Mouse (Mus musculus) midbrain, embryonic 14.5 days (tissue): Measurements from ENCODE around the gene Mtrex. TPM values are rescaled to one million over a fixed set of nuclear protein-coding genes. Genes with fewer than 3 reads are reported as not detected.

ENCODE experiments used
- ATAC-seq: fragments of 200-750 bp; cut with Nextera tagmentation; 2 replicates; pipeline ENCODE4 v1.8.0; 2017; ENCODE audit warnings: moderate number of reproducible peaks, moderate library complexity; ENCODE audit not compliant: low FRiP score, low TSS enrichment
- DNase-seq: peaks from one replicate; pipeline ENCODE4 v3.0.0-alpha.2; 2015
- H3K27ac ChIP-seq: fragments of 300-500 bp; sonication (generic); replicated peaks from 2 replicates; pipeline ENCODE4 v1.5.1; 2014; ENCODE audit warnings: mild to moderate bottlenecking, low read depth, low read length, moderate library complexity
- H3K27me3 ChIP-seq: fragments of 300-500 bp; sonication (generic); 2 replicates; pipeline ENCODE4 v1.6.1; 2014; ENCODE audit warnings: low read length, control low read depth, mixed read lengths; ENCODE audit not compliant: control insufficient read depth, insufficient read depth
- H3K36me3 ChIP-seq: fragments of 300-500 bp; sonication (generic); 2 replicates; pipeline ENCODE4 v1.6.1; 2014; ENCODE audit warnings: low read length, control low read depth; ENCODE audit not compliant: control insufficient read depth, insufficient read depth
- H3K4me1 ChIP-seq: fragments of 300-500 bp; sonication (generic); 2 replicates; pipeline ENCODE4 v1.6.1; 2014; ENCODE audit warnings: mild to moderate bottlenecking, antibody characterized with exemption, low read length, control low read depth; ENCODE audit not compliant: control insufficient read depth, insufficient read depth
- H3K4me2 ChIP-seq: fragments of 300-500 bp; sonication (generic); 2 replicates; pipeline ENCODE4 v1.6.1; 2014; ENCODE audit warnings: mild to moderate bottlenecking, low read length, moderate library complexity
- H3K4me3 ChIP-seq: fragments of 300-500 bp; sonication (generic); replicated peaks from 2 replicates; pipeline ENCODE4 v1.5.1; 2014; ENCODE audit warnings: low read depth, low read length
- H3K9ac ChIP-seq: fragments of 300-500 bp; sonication (generic); replicated peaks from 2 replicates; pipeline ENCODE4 v1.6.1; 2014; ENCODE audit warnings: mild to moderate bottlenecking, low read length, moderate library complexity
- H3K9me3 ChIP-seq: fragments of 300-500 bp; sonication (generic); 2 replicates; pipeline ENCODE4 v1.6.1; 2016; ENCODE audit warnings: low read length, control low read depth, mixed read lengths; ENCODE audit not compliant: control insufficient read depth
- WGBS: fragments of 180-500 bp; shearing (Covaris S2); extraction: QIAGEN DNeasy Blood & Tissue Kit; methylation state at CpG from one replicate; pipeline ENCODE4 v1.1.7; 2014; 5-methylcytosine and 5-hydroxymethylcytosine counted together
- polyA plus RNA-seq: library from polyadenylated mRNA; unstranded; fragments of >200 nt; fragmentation: Nextera tagmentation; extraction: Ambion mirVana; gene quantifications from 2 replicates; pipeline ENCODE4 v1.2.1, GENCODE M21; 2014

Mtrex gene
- polyA plus RNA-seq, 1 experiment from 2014 or later = 69.5 TPM

DNA sequence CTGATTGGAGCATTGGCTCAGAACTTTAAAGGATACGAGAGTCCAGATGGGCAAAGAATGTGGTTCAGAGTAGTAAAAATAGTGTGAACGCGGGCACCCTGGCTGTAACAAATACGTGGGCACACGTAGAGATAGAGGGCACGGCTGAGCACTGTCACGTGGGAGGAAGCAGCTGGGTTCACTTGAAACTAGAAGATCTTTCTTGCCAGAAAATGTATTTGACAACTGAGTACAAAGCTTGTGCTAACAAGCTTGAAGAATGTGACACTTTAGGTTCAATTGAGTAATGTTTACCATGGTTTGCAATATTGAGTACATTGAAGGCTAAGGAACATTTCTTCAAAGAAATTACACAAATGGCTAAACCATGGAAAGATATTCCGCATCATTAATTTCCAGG, 10.9 kb upstream of the Mtrex start:
- no peak overlapping the region for H3K4me3 ChIP-seq
- H3K9me3 ChIP-seq = no peaks in the 10 kb centered on the region
- no peaks in the 10 kb centered on the region for H3K4me1 ChIP-seq
- H3K27ac ChIP-seq = no peak overlapping the region
- H3K36me3 ChIP-seq = peaks cover 84% of the 10 kb centered on the region
- ATAC-seq = no peak
- 95% methylated on average over 8 of the region's 8 CpGs for WGBS
- no peak overlapping the region for H3K4me2 ChIP-seq
- no peaks in the 10 kb centered on the region for H3K27me3 ChIP-seq
- no peak overlapping the region for H3K9ac ChIP-seq
- DNase-seq = no peak

DNA sequence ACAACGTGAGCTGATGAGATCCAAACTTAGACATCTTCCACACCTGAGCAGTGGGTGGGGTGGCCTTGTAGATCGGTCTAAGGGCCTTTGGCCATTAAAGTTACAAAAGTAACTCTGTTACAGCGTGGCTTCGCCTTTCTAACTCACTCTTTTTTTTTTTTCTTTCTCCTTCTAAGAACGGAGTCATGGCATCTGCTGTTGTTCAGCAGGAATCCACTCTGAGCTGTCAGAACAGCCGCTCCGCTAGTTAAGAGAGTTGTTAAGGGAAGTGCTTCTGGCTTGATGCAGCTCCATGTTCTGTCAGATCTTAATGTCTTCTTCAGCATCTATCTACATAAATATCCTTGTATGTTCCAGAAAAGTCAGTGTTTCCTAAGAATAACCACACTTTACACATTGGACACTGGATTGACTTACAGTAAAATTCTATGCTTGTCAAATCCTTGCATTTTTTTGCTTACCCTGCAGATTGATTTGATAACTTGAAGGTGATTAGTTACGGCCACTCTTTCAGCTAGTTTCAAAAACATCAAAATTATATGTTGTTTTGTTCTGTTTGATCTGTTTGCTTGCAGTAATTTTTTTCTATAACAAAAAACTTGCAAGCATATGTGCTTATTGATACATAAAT, 955 bp upstream of the Mtrex start:
- peak overlapping the region; percentile 77 for H3K4me3 ChIP-seq
- H3K9ac ChIP-seq = peak overlapping the region; percentile 76
- H3K27ac ChIP-seq = peak overlapping the region; percentile 74
- no peaks in the 10 kb centered on the region for H3K9me3 ChIP-seq
- ATAC-seq = no peak
- DNase-seq = peak; percentile 28
- 9% methylated on average over 8 of the region's 8 CpGs for WGBS
- peaks cover 17% of the 10 kb centered on the region for H3K4me1 ChIP-seq
- H3K4me2 ChIP-seq = peak overlapping the region; percentile 74
- H3K36me3 ChIP-seq = peaks cover 22% of the 10 kb centered on the region
- no peaks in the 10 kb centered on the region for H3K27me3 ChIP-seq

DNA sequence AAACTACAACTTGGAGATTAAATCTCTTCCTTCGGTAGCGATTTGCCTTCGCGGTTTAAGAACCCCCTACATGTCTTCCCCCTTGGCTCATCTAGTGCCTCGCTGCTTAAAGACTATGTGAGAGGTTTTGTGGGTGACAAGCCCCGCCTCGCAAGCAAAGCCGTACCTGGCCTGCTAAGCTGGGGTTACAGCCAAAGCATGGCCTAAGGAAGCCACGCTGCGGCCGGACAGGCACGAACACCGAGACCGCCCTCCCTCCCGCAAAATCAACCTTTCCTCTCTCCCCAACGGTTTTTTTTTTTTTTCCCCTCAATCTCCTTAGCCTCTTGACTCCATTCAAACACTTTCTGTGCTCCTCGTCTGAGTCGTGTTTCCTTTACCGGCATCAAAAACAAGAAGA, 402 bp downstream of the Mtrex start:
- under 1% methylated on average over 19 of the region's 19 CpGs for WGBS
- H3K4me1 ChIP-seq = peaks cover 17% of the 10 kb centered on the region
- DNase-seq (peak; percentile 56), ATAC-seq (peak; percentile 1; the same call in 1 of the 2 replicates)
- peaks cover 14% of the 10 kb centered on the region for H3K36me3 ChIP-seq
- H3K9me3 ChIP-seq = no peaks in the 10 kb centered on the region
- H3K27me3 ChIP-seq = no peaks in the 10 kb centered on the region
- peak overlapping the region; percentile 76 for H3K9ac ChIP-seq
- H3K4me2 ChIP-seq = peak overlapping the region; percentile 65
- H3K27ac ChIP-seq = peak overlapping the region; percentile 74
- peak overlapping the region; percentile 77 for H3K4me3 ChIP-seq

DNA sequence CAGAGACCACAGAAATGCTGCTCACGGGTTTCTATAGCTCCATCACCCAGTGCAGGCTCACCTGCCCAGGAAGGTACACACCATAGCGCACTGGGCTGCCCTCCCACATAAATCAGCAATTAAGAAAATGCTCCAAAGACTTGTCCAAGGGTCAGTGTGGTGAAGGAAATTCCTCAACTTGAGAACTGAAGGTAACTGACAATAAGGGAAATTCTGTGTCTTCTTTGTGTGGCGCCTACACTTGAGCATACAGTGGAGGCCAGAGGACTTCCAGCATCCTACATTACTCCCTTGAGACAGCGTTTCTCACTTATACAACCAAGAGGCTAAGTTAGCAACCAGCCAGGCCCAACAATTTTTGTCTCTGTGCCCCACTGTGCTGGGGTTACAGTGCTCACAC, 1.2 kb downstream of the Mtrex start:
- peaks cover 17% of the 10 kb centered on the region for H3K4me1 ChIP-seq
- peak overlapping the region; percentile 77 for H3K4me3 ChIP-seq
- DNase-seq (no peak), ATAC-seq (no peak)
- peaks cover 14% of the 10 kb centered on the region for H3K36me3 ChIP-seq
- H3K27ac ChIP-seq = no peak overlapping the region
- H3K27me3 ChIP-seq = no peaks in the 10 kb centered on the region
- H3K9me3 ChIP-seq = no peaks in the 10 kb centered on the region
- peak overlapping the region; percentile 65 for H3K4me2 ChIP-seq
- 79% methylated on average over 4 of the region's 4 CpGs for WGBS
- H3K9ac ChIP-seq = peak overlapping the region; percentile 76; the same call in 1 of the 2 replicates

DNA sequence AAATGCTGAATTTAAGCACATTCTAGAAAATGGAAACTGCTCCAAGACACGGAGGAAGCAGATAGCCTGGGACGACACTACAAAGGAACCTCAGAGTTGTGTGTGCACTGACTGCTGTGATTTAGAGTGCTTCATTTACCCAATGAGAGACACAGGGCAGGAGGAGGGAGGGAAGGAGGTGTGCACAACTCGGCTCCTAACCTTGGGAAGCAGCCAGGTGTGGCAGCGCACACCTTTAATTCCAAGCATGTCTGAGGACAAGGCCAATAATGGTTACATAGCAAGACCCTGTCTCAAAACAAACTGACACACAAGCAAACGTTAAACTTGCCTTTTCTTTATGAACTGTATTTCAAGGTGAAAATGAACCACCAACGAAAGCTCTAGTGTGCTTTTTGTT, 1.9 kb downstream of the Mtrex start:
- H3K9ac ChIP-seq = no peak overlapping the region
- H3K36me3 ChIP-seq = peaks cover 11% of the 10 kb centered on the region
- peak overlapping the region; percentile 15; the same call in 1 of the 2 replicates for H3K4me2 ChIP-seq
- H3K9me3 ChIP-seq = no peaks in the 10 kb centered on the region
- no peaks in the 10 kb centered on the region for H3K27me3 ChIP-seq
- no peak overlapping the region for H3K4me3 ChIP-seq
- peaks cover 17% of the 10 kb centered on the region for H3K4me1 ChIP-seq
- ATAC-seq = no peak
- DNase-seq = no peak
- WGBS = 82% methylated on average over 6 of the region's 6 CpGs
- H3K27ac ChIP-seq = no peak overlapping the region

DNA sequence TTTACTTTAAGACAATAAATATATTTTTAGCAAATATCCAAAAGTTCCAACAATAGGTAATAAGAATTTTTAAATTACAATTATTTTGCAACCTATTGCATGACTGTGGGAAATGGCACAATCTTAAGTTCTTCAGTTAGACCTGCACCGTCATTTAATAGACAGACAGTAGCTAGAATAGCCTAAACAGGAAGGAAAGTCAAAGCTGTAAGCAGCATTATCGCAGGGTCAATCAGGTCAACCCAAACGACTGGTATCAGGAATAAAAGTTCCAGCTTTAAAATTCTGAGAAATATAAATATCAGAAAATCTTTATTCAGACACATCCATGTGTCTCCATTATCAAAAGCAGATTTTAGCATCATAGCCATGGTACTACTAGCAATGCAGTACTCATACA, 6.3 kb downstream of the Mtrex start:
- H3K27me3 ChIP-seq = no peaks in the 10 kb centered on the region
- H3K4me2 ChIP-seq = no peak overlapping the region
- no peak overlapping the region for H3K9ac ChIP-seq
- H3K27ac ChIP-seq = no peak overlapping the region
- peaks cover 6% of the 10 kb centered on the region for H3K4me1 ChIP-seq
- peaks cover 44% of the 10 kb centered on the region for H3K36me3 ChIP-seq
- 92% methylated on average over 3 of the region's 3 CpGs for WGBS
- ATAC-seq (no peak), DNase-seq (no peak)
- H3K4me3 ChIP-seq = no peak overlapping the region
- no peaks in the 10 kb centered on the region for H3K9me3 ChIP-seq

DNA sequence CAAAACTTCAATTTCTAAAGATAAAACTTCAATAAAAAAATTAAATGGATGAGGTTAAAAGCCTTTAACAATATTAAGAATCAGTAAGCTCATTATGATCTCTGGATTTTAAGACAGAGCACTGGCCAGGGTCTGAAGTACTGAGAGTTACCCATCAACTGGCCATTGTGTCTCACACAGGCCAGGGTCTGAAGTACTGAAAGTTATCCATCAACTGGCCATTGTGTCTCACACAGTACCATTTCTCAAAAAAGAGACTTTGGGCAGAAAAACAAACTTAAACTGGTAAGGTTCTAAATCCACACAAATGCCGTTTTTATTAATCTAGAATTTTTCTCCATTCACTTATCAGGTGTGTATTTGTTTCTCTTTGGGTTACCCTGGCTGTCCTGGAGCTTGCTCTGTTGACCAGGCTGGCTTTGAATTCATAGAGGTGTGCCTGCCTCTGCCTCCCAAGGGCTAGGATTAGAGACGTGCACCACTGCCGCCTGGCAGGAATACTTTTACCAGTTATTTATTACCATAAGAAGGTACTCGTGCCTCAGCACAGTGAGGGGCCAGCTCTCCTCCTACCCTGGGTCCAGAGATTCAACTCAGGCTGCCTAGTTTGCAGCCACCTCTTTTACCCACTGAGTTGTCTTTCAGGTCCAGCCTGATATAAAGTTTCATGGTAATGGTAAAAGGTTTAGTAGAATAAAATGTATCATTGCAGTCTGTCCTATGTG, 7.9 kb downstream of the Mtrex start:
- H3K9me3 ChIP-seq = no peaks in the 10 kb centered on the region
- no peak for ATAC-seq
- no peaks in the 10 kb centered on the region for H3K27me3 ChIP-seq
- H3K4me3 ChIP-seq = no peak overlapping the region
- WGBS = 88% methylated on average over 4 of the region's 4 CpGs
- no peak overlapping the region for H3K27ac ChIP-seq
- H3K4me1 ChIP-seq = no peaks in the 10 kb centered on the region
- no peak for DNase-seq
- no peak overlapping the region for H3K4me2 ChIP-seq
- peaks cover 48% of the 10 kb centered on the region for H3K36me3 ChIP-seq
- no peak overlapping the region for H3K9ac ChIP-seq

DNA sequence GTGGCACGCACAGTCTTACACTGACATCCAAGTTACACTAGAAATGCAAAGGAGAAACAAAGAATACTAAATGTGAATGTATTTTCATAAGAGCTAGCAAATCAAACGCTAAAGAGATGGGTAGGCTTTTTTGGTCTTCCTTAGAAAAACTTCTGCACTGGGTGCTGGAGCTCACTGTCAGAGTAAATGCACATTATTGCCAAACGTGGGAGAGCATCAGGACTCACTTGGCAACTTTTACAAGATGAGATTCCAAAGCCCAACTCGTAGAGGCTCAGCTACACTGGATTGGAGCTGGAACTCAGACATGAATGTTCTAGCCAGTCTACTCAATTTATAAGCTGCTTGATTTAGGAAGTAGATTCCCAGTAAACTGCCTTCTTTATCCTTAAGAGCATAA, 16.8 kb downstream of the Mtrex start:
- WGBS = 94% methylated on average over 4 of the region's 4 CpGs
- no peak overlapping the region for H3K4me2 ChIP-seq
- ATAC-seq = no peak
- no peaks in the 10 kb centered on the region for H3K4me1 ChIP-seq
- H3K27ac ChIP-seq = no peak overlapping the region
- no peak overlapping the region for H3K9ac ChIP-seq
- H3K36me3 ChIP-seq = peaks cover 58% of the 10 kb centered on the region
- no peak for DNase-seq
- H3K27me3 ChIP-seq = no peaks in the 10 kb centered on the region
- H3K9me3 ChIP-seq = no peaks in the 10 kb centered on the region
- H3K4me3 ChIP-seq = no peak overlapping the region

DNA sequence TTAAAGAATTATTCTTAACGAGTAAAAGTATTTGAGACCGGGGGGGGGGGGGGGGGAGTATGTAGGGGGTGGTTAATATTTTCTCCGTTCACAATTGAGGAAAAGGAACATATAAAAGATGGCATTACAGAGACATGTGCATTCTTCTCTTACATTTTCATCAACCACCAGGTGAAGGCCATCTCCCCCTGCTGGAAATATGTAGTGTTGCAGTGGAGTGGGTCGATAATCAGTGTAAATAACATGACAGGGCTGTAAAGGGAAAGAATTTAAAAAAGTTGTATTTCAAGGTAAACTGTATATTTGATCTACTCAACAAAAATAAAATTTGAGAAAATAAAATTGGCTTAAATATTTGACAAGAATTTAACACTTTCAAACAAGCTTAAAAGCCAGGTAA, 17.5 kb downstream of the Mtrex start:
- Histone ChIP-seq H3K4me2 (no peak overlapping the region), H3K27me3 (no peaks in the 10 kb centered on the region), H3K4me3 (no peak overlapping the region), H3K9me3 (no peaks in the 10 kb centered on the region), H3K36me3 (peaks cover 65% of the 10 kb centered on the region), H3K4me1 (no peaks in the 10 kb centered on the region), H3K9ac (no peak overlapping the region), H3K27ac (no peak overlapping the region)
- ATAC-seq = no peak
- 83% methylated on average over 4 of the region's 4 CpGs for WGBS
- peak; percentile 83 for DNase-seq
